Mouse (Mus musculus): ENCODE results near the gene Zfp385a.
"Not testable (repeated sequence)": the region's sequence is repeated elsewhere in the genome, so short reads cannot be mapped to it uniquely, and the experiment has no call there.

Zfp385a gene

GRCm38 (mm10) chr15:103290843-103291242 is 49.0 kb downstream of the Zfp385a start:
- no peak for DNase-seq (ENCODE audit: low spot score in 2 of 2)

- no peak for DNase-seq (ENCODE audit: low spot score in 2 of 2)
Measured at GRCm38 (mm10) chr15:103290417-103290816, 49.5 kb downstream of the Zfp385a start.

- no peak for DNase-seq (ENCODE audit: low spot score in 2 of 2)
Measured at GRCm38 (mm10) chr15:103289600-103289999, 50.3 kb downstream of the Zfp385a start.

GRCm38 (mm10) chr15:103285778-103286417 is 54.0 kb downstream of the Zfp385a start:
- peak; percentile 36 to 74 for DNase-seq (ENCODE audit: low spot score in 2 of 2)

GRCm38 (mm10) chr15:103284647-103285046 is 55.2 kb downstream of the Zfp385a start:
- no peak for DNase-seq (ENCODE audit: low spot score in 2 of 2)

- no peak for DNase-seq (ENCODE audit: low spot score in 2 of 2)
Measured at GRCm38 (mm10) chr15:103284066-103284465, 55.8 kb downstream of the Zfp385a start.

GRCm38 (mm10) chr15:103281465-103282205 is 58.3 kb downstream of the Zfp385a start:
- no peak for DNase-seq (ENCODE audit: low spot score in 2 of 2)

GRCm38 (mm10) chr15:103280817-103281464 is 59.0 kb downstream of the Zfp385a start:
- DNase-seq (ENCODE audit: low spot score in 2 of 2): no peak

GRCm38 (mm10) chr15:103279750-103280149 is 60.1 kb downstream of the Zfp385a start:
- no peak for DNase-seq (ENCODE audit: low spot score in 2 of 2)

- no peak for DNase-seq (ENCODE audit: low spot score in 2 of 2)
Measured at GRCm38 (mm10) chr15:103277949-103278348, 61.9 kb downstream of the Zfp385a start.

GRCm38 (mm10) chr15:103275943-103276342 is 64.0 kb downstream of the Zfp385a start:
- not testable (repeated sequence) for DNase-seq (ENCODE audit: low spot score in 2 of 2)

- peak; percentile 99 to 100 for DNase-seq (ENCODE audit: low spot score in 2 of 2)
Measured at GRCm38 (mm10) chr15:103272419-103273279, 67.2 kb downstream of the Zfp385a start, which contains the start of gene Copz1. Copz1 (plus strand) TSS chr15:103272714.

- no peak for DNase-seq (ENCODE audit: low spot score in 2 of 2)
Measured at GRCm38 (mm10) chr15:103268903-103269302, 71.0 kb downstream of the Zfp385a start.

GRCm38 (mm10) chr15:103264794-103265193 is 75.1 kb downstream of the Zfp385a start:
- no peak for DNase-seq (ENCODE audit: low spot score in 2 of 2)

Data from heart, adult 9 months (tissue).